ENCODE assay signal across 11 mouse cellular contexts in genomic region chr17:73054226-73054625, GRCm38 (mm10). TPM values are rescaled to one million over a fixed set of nuclear protein-coding genes. Genes with fewer than 3 reads are reported as not detected.
DNase-seq lines count a peak whose midpoint lies in the region; ATAC-seq and TF ChIP-seq lines count a peak whose summit lies in the region.
"Had no signal": no experiment of that assay in that cellular context is flagged by ENCODE, and none has a peak within 500 bp of the region (broad histone marks: within the 10 kb centered on the region; RNA-seq: fewer than 3 reads in every experiment).

No protein-coding gene starts in this region.

- no peak overlapping the region for H3K4me3 ChIP-seq in kidney, embryonic 16.5 days (ENCODE audit: low read length)
- no peak overlapping the region for H3K4me3 ChIP-seq in olfactory bulb, adult 2 months (ENCODE audit: insufficient read depth, low read depth, low read length)
- H3K4me3 ChIP-seq in neural tube, embryonic 15.5 days (replicated peaks) = no peak overlapping the region
- H3K4me3 ChIP-seq: layer of hippocampus, adult 2 months had no signal

- peak; percentile 86 for ATAC-seq in kidney, embryonic 16.5 days (ENCODE audit: low FRiP score, low TSS enrichment)
- no peak for ATAC-seq in neural tube, embryonic 15.5 days (ENCODE audit: low FRiP score)
- ATAC-seq: Patski had no signal

- no peaks in the 10 kb centered on the region for H3K27me3 ChIP-seq in kidney, embryonic 16.5 days (ENCODE audit: insufficient read depth, low read length)
- H3K27me3 ChIP-seq in neural tube, embryonic 15.5 days (replicated peaks) = no peaks in the 10 kb centered on the region
- H3K27me3 ChIP-seq: Patski had no signal

- H3K4me1 ChIP-seq in kidney, embryonic 16.5 days (ENCODE audit: insufficient read depth, low read length) = peaks cover 24% of the 10 kb centered on the region
- peaks cover 7% of the 10 kb centered on the region for H3K4me1 ChIP-seq in olfactory bulb, adult 2 months (ENCODE audit: control insufficient read depth, insufficient read depth, low read length)
- no peaks in the 10 kb centered on the region for H3K4me1 ChIP-seq in neural tube, embryonic 15.5 days

- no peak overlapping the region for H3K4me2 ChIP-seq in kidney, embryonic 16.5 days (replicated peaks; ENCODE audit: low read depth, low read length)
- no peak overlapping the region for H3K4me2 ChIP-seq in neural tube, embryonic 15.5 days

- H3K9me3 ChIP-seq in kidney, embryonic 16.5 days (ENCODE audit: low read length) = no peaks in the 10 kb centered on the region
- H3K9me3 ChIP-seq in neural tube, embryonic 15.5 days (replicated peaks) = no peaks in the 10 kb centered on the region

- no peak overlapping the region for H3K9ac ChIP-seq in kidney, embryonic 16.5 days (replicated peaks; ENCODE audit: low read length)
- H3K9ac ChIP-seq in neural tube, embryonic 15.5 days (replicated peaks) = no peak overlapping the region

- no peak for TF ChIP-seq POLR2A in olfactory bulb, adult 2 months (IDR thresholded peaks at IDR 0.05; ENCODE audit: insufficient read depth, low read depth, low read length)

- peak overlapping the region; percentile 80 for H3K27ac ChIP-seq in kidney, embryonic 16.5 days (ENCODE audit: low read length)
- H3K27ac ChIP-seq in olfactory bulb, adult 2 months (ENCODE audit: insufficient read depth, low read depth, low read length) = peak overlapping the region; percentile 40
- no peak overlapping the region for H3K27ac ChIP-seq in neural tube, embryonic 15.5 days (replicated peaks)
- H3K27ac ChIP-seq: layer of hippocampus, adult 2 months had no signal

- no peak for TF ChIP-seq CTCF in olfactory bulb, adult 2 months (IDR thresholded peaks at IDR 0.05; ENCODE audit: insufficient read depth, low read depth, low read length)

- peak; percentile 51 for DNase-seq in embryo, embryonic 11 days
- DNase-seq in embryo, embryonic 10 days (ENCODE audit: low spot score) = no peak
- peak; percentile 16 for DNase-seq in embryo, embryonic 11.5 days (ENCODE audit: low read depth, low spot score)
- DNase-seq in right cerebral cortex, adult 2 months (ENCODE audit: low spot score in 2 of 2) = no peak
- no peak for DNase-seq in testis, postnatal 10 days (ENCODE audit: low spot score)
- DNase-seq: gastrocnemius, postnatal 25 days had no signal

- no peaks in the 10 kb centered on the region for H3K36me3 ChIP-seq in kidney, embryonic 16.5 days (ENCODE audit: insufficient read depth, low read length)
- H3K36me3 ChIP-seq in neural tube, embryonic 15.5 days = no peaks in the 10 kb centered on the region

RNA-seq across cellular contexts. Expression of gene Lclat1, which starts 53.6 kb away (rescaled TPM):
- polyA plus RNA-seq in kidney, embryonic 16.5 days (2015; fragmentation: Nextera tagmentation; extraction: Ambion mirVana) = 16.9 and 20.0 TPM in 2 replicates
- polyA plus RNA-seq in olfactory bulb, adult 2 months (2012; ENCODE audit: insufficient read depth, insufficient read length, low replicate concordance, missing spikeins) = not detected in 2 replicates
- 12.9 and 14.2 TPM in 2 replicates for polyA plus RNA-seq in neural tube, embryonic 15.5 days (2015; fragmentation: Nextera tagmentation; extraction: Ambion mirVana)

Comparison
In these comparisons a context has a peak if more than half of its experiments do, and no peak if none do; other contexts are left out.
1. DNase-seq: peak in embryo, embryonic 11 days (single experiment) and embryo, embryonic 11.5 days (single experiment); none in embryo, embryonic 10 days (single experiment), right cerebral cortex, adult 2 months (0 of 2) and testis, postnatal 10 days (single experiment).
2. RNA of gene Lclat1, which starts 53.6 kb away (polyA plus RNA-seq): 16.9 to 20.0 TPM in kidney, embryonic 16.5 days and 12.9 to 14.2 TPM in neural tube, embryonic 15.5 days; not detected in olfactory bulb, adult 2 months; every median in the first group is over 10 times any median in the second.